Mouse (Mus musculus): ENCODE results near the gene Spata7. TPM values are rescaled to one million over a fixed set of nuclear protein-coding genes. Genes with fewer than 3 reads are reported as not detected.

Spata7 gene
- polyA plus RNA-seq, 1 experiment: not detected

DNA sequence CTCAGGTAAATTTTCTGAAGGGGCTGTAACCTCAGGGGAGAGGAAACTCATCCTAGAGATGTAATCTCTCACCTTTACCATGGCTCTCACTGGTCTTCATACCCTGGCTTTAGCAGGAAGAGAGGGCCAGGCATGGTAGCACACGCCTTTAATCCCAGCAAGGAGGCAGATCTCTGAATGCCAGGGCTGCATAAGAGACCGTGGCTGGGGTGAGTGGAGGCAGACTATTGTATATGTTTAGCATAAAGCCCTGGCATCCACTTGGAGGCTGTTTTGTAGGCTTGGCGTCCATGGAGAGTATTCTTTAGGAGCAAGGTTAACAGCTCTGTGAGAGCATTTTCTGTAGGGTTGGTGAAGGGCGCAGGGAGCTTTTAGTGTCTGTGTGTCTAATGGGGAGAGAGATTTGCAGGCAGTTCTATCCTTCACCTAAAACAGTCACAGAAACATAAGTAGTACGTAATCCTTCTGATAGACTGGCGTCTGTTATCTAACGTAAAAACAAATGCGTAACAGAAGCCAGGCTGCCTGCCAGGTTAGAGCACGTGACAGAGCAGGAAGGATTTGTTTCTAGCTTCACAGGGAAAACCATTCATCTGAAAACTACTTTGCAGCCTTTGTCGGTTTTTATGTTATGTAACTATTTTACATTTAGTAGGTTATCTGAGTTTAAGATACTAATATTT lies 40.3 kb downstream of the Spata7 start:
- Histone ChIP-seq H3K4me3 (ENCODE audit: insufficient read depth, low read depth, low read length) (no peak overlapping the region), H3K4me1 (ENCODE audit: control insufficient read depth, insufficient read depth, low read length) (no peaks in the 10 kb centered on the region), H3K27ac (ENCODE audit: insufficient read depth, low read depth, low read length) (no peak overlapping the region)
- WGBS: 44% methylated on average over 10 of the region's 10 CpGs
- TF ChIP-seq CTCF (IDR thresholded peaks at IDR 0.05; ENCODE audit: insufficient read depth, low read depth, low read length): no peak
- no peak for TF ChIP-seq POLR2A (IDR thresholded peaks at IDR 0.05; ENCODE audit: insufficient read depth, low read depth, low read length)

- H3K4me1 ChIP-seq (ENCODE audit: control insufficient read depth, insufficient read depth, low read length): no peaks in the 10 kb centered on the region
- TF ChIP-seq CTCF (IDR thresholded peaks at IDR 0.05; ENCODE audit: insufficient read depth, low read depth, low read length) (no peak), POLR2A (IDR thresholded peaks at IDR 0.05; ENCODE audit: insufficient read depth, low read depth, low read length) (no peak)
- WGBS: 71% methylated on average over 10 of the region's 10 CpGs
Observed at GRCm38 (mm10) chr12:98669086-98669485, 41.1 kb downstream of the Spata7 start.

GRCm38 (mm10) chr12:98669864-98670263 lies 41.9 kb downstream of the Spata7 start:
- Histone ChIP-seq H3K4me3 (ENCODE audit: insufficient read depth, low read depth, low read length) (no peak overlapping the region), H3K4me1 (ENCODE audit: control insufficient read depth, insufficient read depth, low read length) (no peaks in the 10 kb centered on the region), H3K27ac (ENCODE audit: insufficient read depth, low read depth, low read length) (no peak overlapping the region)
- no peak for TF ChIP-seq CTCF (IDR thresholded peaks at IDR 0.05; ENCODE audit: insufficient read depth, low read depth, low read length)
- TF ChIP-seq POLR2A (IDR thresholded peaks at IDR 0.05; ENCODE audit: insufficient read depth, low read depth, low read length): no peak
- WGBS: 66% methylated on average over 5 of the region's 5 CpGs

More at GRCm38 (mm10) chr12:98669086-98669485, 41.1 kb downstream of the Spata7 start:
- Histone ChIP-seq H3K27ac (ENCODE audit: insufficient read depth, low read depth, low read length) (no peak overlapping the region), H3K4me3 (ENCODE audit: insufficient read depth, low read depth, low read length) (no peak overlapping the region)

GRCm38 (mm10) chr12:98670429-98670828 lies 42.5 kb downstream of the Spata7 start:
- WGBS: 87% methylated on average over 4 of the region's 4 CpGs
- H3K4me1 ChIP-seq (ENCODE audit: control insufficient read depth, insufficient read depth, low read length): no peaks in the 10 kb centered on the region
- H3K4me3 ChIP-seq (ENCODE audit: insufficient read depth, low read depth, low read length): no peak overlapping the region
- TF ChIP-seq CTCF (IDR thresholded peaks at IDR 0.05; ENCODE audit: insufficient read depth, low read depth, low read length): no peak
- no peak for TF ChIP-seq POLR2A (IDR thresholded peaks at IDR 0.05; ENCODE audit: insufficient read depth, low read depth, low read length)
- no peak overlapping the region for H3K27ac ChIP-seq (ENCODE audit: insufficient read depth, low read depth, low read length)

- Histone ChIP-seq H3K4me1 (ENCODE audit: control insufficient read depth, insufficient read depth, low read length) (no peaks in the 10 kb centered on the region), H3K27ac (ENCODE audit: insufficient read depth, low read depth, low read length) (no peak overlapping the region), H3K4me3 (ENCODE audit: insufficient read depth, low read depth, low read length) (no peak overlapping the region)
- TF ChIP-seq CTCF (IDR thresholded peaks at IDR 0.05; ENCODE audit: insufficient read depth, low read depth, low read length) (no peak), POLR2A (IDR thresholded peaks at IDR 0.05; ENCODE audit: insufficient read depth, low read depth, low read length) (no peak)
- WGBS: 56% methylated on average over 6 of the region's 6 CpGs
Observed at GRCm38 (mm10) chr12:98673879-98674278, 45.9 kb downstream of the Spata7 start.

DNA sequence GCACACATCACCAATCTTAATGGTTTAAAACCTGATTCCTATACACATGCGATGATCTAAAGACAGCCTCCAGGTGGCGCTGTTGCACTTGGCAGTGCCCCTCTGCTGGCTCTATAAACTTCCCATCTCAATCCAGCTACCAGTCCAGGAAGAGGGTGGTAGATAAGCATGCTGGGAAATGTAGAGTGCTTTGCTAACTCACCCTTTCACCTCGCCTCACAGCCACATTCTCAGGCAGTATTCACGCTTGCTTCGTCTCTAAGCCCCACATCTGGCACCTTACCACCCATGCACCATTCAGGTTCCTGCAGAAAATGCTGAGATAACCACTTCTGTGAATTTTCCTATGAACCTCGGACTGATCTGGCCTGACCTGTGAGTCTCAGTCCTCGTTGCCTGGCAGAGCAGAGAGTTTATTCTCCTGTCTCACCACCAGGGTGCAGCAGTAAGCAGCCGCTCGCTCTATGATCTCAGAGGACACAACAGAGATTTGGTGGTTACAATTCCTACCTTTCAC lies 46.7 kb downstream of the Spata7 start:
- WGBS: 8% methylated on average over 9 of the region's 9 CpGs
- H3K4me1 ChIP-seq (ENCODE audit: control insufficient read depth, insufficient read depth, low read length): no peaks in the 10 kb centered on the region
- peak overlapping the region; percentile 31 for H3K4me3 ChIP-seq (ENCODE audit: insufficient read depth, low read depth, low read length)
- TF ChIP-seq CTCF (IDR thresholded peaks at IDR 0.05; ENCODE audit: insufficient read depth, low read depth, low read length) (peak; percentile 47; the same call in 1 of the 2 replicates), POLR2A (IDR thresholded peaks at IDR 0.05; ENCODE audit: insufficient read depth, low read depth, low read length) (no peak)
- H3K27ac ChIP-seq (ENCODE audit: insufficient read depth, low read depth, low read length): peak overlapping the region; percentile 35

- 96% methylated on average over 6 of the region's 6 CpGs for WGBS
- TF ChIP-seq CTCF (IDR thresholded peaks at IDR 0.05; ENCODE audit: insufficient read depth, low read depth, low read length) (no peak), POLR2A (IDR thresholded peaks at IDR 0.05; ENCODE audit: insufficient read depth, low read depth, low read length) (no peak)
- H3K4me1 ChIP-seq (ENCODE audit: control insufficient read depth, insufficient read depth, low read length): no peaks in the 10 kb centered on the region
Observed at GRCm38 (mm10) chr12:98676861-98677260, 48.9 kb downstream of the Spata7 start.

GRCm38 (mm10) chr12:98677336-98677735 lies 49.4 kb downstream of the Spata7 start:
- Histone ChIP-seq H3K4me1 (ENCODE audit: control insufficient read depth, insufficient read depth, low read length) (no peaks in the 10 kb centered on the region), H3K27ac (ENCODE audit: insufficient read depth, low read depth, low read length) (no peak overlapping the region), H3K4me3 (ENCODE audit: insufficient read depth, low read depth, low read length) (no peak overlapping the region)
- TF ChIP-seq POLR2A (IDR thresholded peaks at IDR 0.05; ENCODE audit: insufficient read depth, low read depth, low read length): no peak
- TF ChIP-seq CTCF (IDR thresholded peaks at IDR 0.05; ENCODE audit: insufficient read depth, low read depth, low read length): no peak
- 67% methylated on average over 14 of the region's 14 CpGs for WGBS

More at GRCm38 (mm10) chr12:98676861-98677260, 48.9 kb downstream of the Spata7 start:
- Histone ChIP-seq H3K4me3 (ENCODE audit: insufficient read depth, low read depth, low read length) (no peak overlapping the region), H3K27ac (ENCODE audit: insufficient read depth, low read depth, low read length) (no peak overlapping the region)

- Histone ChIP-seq H3K4me1 (ENCODE audit: control insufficient read depth, insufficient read depth, low read length) (no peaks in the 10 kb centered on the region), H3K4me3 (ENCODE audit: insufficient read depth, low read depth, low read length) (no peak overlapping the region), H3K27ac (ENCODE audit: insufficient read depth, low read depth, low read length) (no peak overlapping the region)
- TF ChIP-seq CTCF (IDR thresholded peaks at IDR 0.05; ENCODE audit: insufficient read depth, low read depth, low read length) (no peak), POLR2A (IDR thresholded peaks at IDR 0.05; ENCODE audit: insufficient read depth, low read depth, low read length) (no peak)
- 90% methylated on average over 15 of the region's 15 CpGs for WGBS
Observed at GRCm38 (mm10) chr12:98679906-98680305, 51.9 kb downstream of the Spata7 start.

Data from olfactory bulb, adult 2 months (tissue).